Mouse (Mus musculus): ENCODE measurements at regions not wholly inside any gene's neighbourhood (a gene's known extent, or its start where the extent isn't known, plus 50 kb on each side); places are given as distances from the start of the nearest gene placed in this dataset.
"Not testable (repeated sequence)": the region's sequence is repeated elsewhere in the genome, so short reads cannot be mapped to it uniquely, and the experiment has no call there.

- H3K4me2 ChIP-seq; H3K36me3 ChIP-seq (ENCODE audit: control insufficient read depth, insufficient read depth, low read length); H3K27ac ChIP-seq (ENCODE audit: low read depth, low read length); H3K27me3 ChIP-seq (ENCODE audit: control insufficient read depth, insufficient read depth, low read length); H3K9me3 ChIP-seq (replicated peaks; ENCODE audit: control insufficient read depth, low read length); ATAC-seq (replicated peaks; ENCODE audit: insufficient number of reproducible peaks, low FRiP score, low TSS enrichment); H3K4me3 ChIP-seq (ENCODE audit: low read depth, low read length); H3K4me1 ChIP-seq (ENCODE audit: control insufficient read depth, insufficient read depth, low read length); H3K9ac ChIP-seq (ENCODE audit: low read depth, low read length): not testable (repeated sequence)
- 77% methylated on average over 11 of the region's 13 CpGs for WGBS (ENCODE audit: insufficient replicate concordance)
These were observed 187.3 kb upstream of the Arid2 start for GRCm38 (mm10) chr15:96099844-96100640.

- H3K9me3 ChIP-seq (replicated peaks; ENCODE audit: control insufficient read depth, low read length): no peaks in the 10 kb centered on the region
- H3K36me3 ChIP-seq (ENCODE audit: control insufficient read depth, insufficient read depth, low read length): no peaks in the 10 kb centered on the region
- H3K4me1 ChIP-seq (ENCODE audit: control insufficient read depth, insufficient read depth, low read length): no peaks in the 10 kb centered on the region
- WGBS (ENCODE audit: insufficient replicate concordance): 61% methylated on average over 6 of the region's 6 CpGs
- ATAC-seq (replicated peaks; ENCODE audit: insufficient number of reproducible peaks, low FRiP score, low TSS enrichment): no peak
- H3K4me3 ChIP-seq (ENCODE audit: low read depth, low read length): no peak overlapping the region
- no peak overlapping the region for H3K27ac ChIP-seq (ENCODE audit: low read depth, low read length)
- H3K4me2 ChIP-seq: no peak overlapping the region
- no peak overlapping the region for H3K9ac ChIP-seq (ENCODE audit: low read depth, low read length)
- H3K27me3 ChIP-seq (ENCODE audit: control insufficient read depth, insufficient read depth, low read length): no peaks in the 10 kb centered on the region
These were observed 183.6 kb upstream of the Arid2 start for GRCm38 (mm10) chr15:96103737-96104136.

DNA sequence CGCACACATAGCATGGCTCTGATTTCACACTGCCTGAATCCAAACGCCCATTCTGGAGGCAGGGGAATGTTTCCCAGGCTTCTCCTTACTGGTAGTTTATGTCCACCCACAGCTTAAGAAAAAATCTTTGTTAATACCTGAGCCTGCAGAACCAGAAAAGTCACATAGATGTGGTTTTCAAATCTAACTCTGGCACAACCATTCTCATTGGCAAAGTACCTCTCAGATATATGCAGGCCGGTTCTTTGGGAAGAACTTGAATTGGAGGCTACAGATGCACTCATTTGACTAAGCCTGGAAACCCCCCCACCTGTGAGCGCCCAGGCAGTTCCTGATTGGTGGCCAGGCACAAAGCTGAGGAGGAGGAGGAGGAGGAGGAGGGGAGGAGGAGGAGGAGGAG lies 179.8 kb upstream of the Arid2 start:
- Histone ChIP-seq H3K4me1 (ENCODE audit: control insufficient read depth, insufficient read depth, low read length) (no peaks in the 10 kb centered on the region), H3K27me3 (ENCODE audit: control insufficient read depth, insufficient read depth, low read length) (no peaks in the 10 kb centered on the region), H3K36me3 (ENCODE audit: control insufficient read depth, insufficient read depth, low read length) (no peaks in the 10 kb centered on the region), H3K9ac (ENCODE audit: low read depth, low read length) (no peak overlapping the region), H3K4me2 (no peak overlapping the region), H3K27ac (ENCODE audit: low read depth, low read length) (no peak overlapping the region), H3K9me3 (replicated peaks; ENCODE audit: control insufficient read depth, low read length) (no peaks in the 10 kb centered on the region), H3K4me3 (ENCODE audit: low read depth, low read length) (no peak overlapping the region)
- 63% methylated on average over 4 of the region's 4 CpGs for WGBS (ENCODE audit: insufficient replicate concordance)
- no peak for ATAC-seq (replicated peaks; ENCODE audit: insufficient number of reproducible peaks, low FRiP score, low TSS enrichment)

GRCm38 (mm10) chr15:96113091-96113490 lies 174.2 kb upstream of the Arid2 start:
- ATAC-seq (replicated peaks; ENCODE audit: insufficient number of reproducible peaks, low FRiP score, low TSS enrichment): no peak
- H3K27ac ChIP-seq (ENCODE audit: low read depth, low read length): no peak overlapping the region
- no peaks in the 10 kb centered on the region for H3K27me3 ChIP-seq (ENCODE audit: control insufficient read depth, insufficient read depth, low read length)
- no peak overlapping the region for H3K4me2 ChIP-seq
- H3K9ac ChIP-seq (ENCODE audit: low read depth, low read length): no peak overlapping the region
- H3K4me1 ChIP-seq (ENCODE audit: control insufficient read depth, insufficient read depth, low read length): peaks cover 6% of the 10 kb centered on the region; the same call in 1 of the 2 replicates
- 84% methylated on average over 13 of the region's 13 CpGs for WGBS (ENCODE audit: insufficient replicate concordance)
- no peaks in the 10 kb centered on the region for H3K36me3 ChIP-seq (ENCODE audit: control insufficient read depth, insufficient read depth, low read length)
- no peaks in the 10 kb centered on the region for H3K9me3 ChIP-seq (replicated peaks; ENCODE audit: control insufficient read depth, low read length)
- H3K4me3 ChIP-seq (ENCODE audit: low read depth, low read length): no peak overlapping the region

DNA sequence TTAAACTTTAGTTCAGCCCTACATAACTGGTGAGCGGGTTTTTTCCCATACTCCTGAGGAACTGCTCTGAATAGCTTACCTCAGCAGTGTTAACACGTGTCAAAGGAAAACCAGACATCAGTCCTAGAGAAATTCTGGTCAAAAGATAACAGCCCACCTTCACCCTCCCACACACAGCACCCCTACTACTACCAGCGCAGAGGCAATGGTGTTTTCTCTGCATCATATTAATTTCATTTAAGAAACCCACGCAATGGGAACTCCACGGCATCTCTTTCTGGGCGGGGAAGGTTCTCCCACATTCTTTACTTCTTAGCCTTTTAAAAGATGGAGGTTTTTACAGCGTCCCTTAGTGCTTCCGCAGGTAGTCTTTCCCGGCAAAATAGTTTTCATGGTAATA lies 172.7 kb upstream of the Arid2 start:
- Histone ChIP-seq H3K4me1 (ENCODE audit: control insufficient read depth, insufficient read depth, low read length) (peaks cover 6% of the 10 kb centered on the region; the same call in 1 of the 2 replicates), H3K27ac (ENCODE audit: low read depth, low read length) (no peak overlapping the region), H3K36me3 (ENCODE audit: control insufficient read depth, insufficient read depth, low read length) (no peaks in the 10 kb centered on the region), H3K27me3 (ENCODE audit: control insufficient read depth, insufficient read depth, low read length) (no peaks in the 10 kb centered on the region), H3K4me2 (peak overlapping the region; percentile 43), H3K4me3 (ENCODE audit: low read depth, low read length) (no peak overlapping the region), H3K9ac (ENCODE audit: low read depth, low read length) (peak overlapping the region; percentile 4; the same call in 1 of the 2 replicates), H3K9me3 (replicated peaks; ENCODE audit: control insufficient read depth, low read length) (no peaks in the 10 kb centered on the region)
- ATAC-seq (replicated peaks; ENCODE audit: insufficient number of reproducible peaks, low FRiP score, low TSS enrichment): no peak
- WGBS (ENCODE audit: insufficient replicate concordance): 49% methylated on average over 9 of the region's 9 CpGs

DNA sequence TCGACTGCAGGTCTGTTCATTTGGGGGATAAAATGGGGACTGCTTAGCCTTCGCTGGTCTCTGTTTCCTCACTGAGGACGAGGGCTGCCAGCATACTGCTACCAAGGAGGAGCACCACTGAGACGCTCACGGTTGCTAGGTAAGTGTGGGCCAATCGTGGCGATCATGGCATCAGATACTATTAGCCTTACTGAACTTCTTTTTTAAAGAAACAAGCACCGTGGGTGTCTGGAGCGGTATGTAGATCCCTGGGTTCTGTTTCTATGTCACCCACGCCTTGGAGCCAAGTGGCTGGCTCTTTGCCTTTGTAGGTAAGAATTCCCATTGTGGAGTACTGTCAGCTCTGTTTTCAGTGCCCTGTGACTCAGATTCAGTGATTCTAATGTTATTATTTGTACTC lies 172.1 kb upstream of the Arid2 start:
- H3K9me3 ChIP-seq (replicated peaks; ENCODE audit: control insufficient read depth, low read length): no peaks in the 10 kb centered on the region
- no peak overlapping the region for H3K27ac ChIP-seq (ENCODE audit: low read depth, low read length)
- no peak overlapping the region for H3K4me3 ChIP-seq (ENCODE audit: low read depth, low read length)
- H3K4me2 ChIP-seq: peak overlapping the region; percentile 43
- no peak for ATAC-seq (replicated peaks; ENCODE audit: insufficient number of reproducible peaks, low FRiP score, low TSS enrichment)
- H3K27me3 ChIP-seq (ENCODE audit: control insufficient read depth, insufficient read depth, low read length): no peaks in the 10 kb centered on the region
- 30% methylated on average over 10 of the region's 10 CpGs for WGBS (ENCODE audit: insufficient replicate concordance)
- peaks cover 6% of the 10 kb centered on the region; the same call in 1 of the 2 replicates for H3K4me1 ChIP-seq (ENCODE audit: control insufficient read depth, insufficient read depth, low read length)
- no peak overlapping the region for H3K9ac ChIP-seq (ENCODE audit: low read depth, low read length)
- no peaks in the 10 kb centered on the region for H3K36me3 ChIP-seq (ENCODE audit: control insufficient read depth, insufficient read depth, low read length)

GRCm38 (mm10) chr15:96119240-96119639 lies 168.1 kb upstream of the Arid2 start:
- WGBS (ENCODE audit: insufficient replicate concordance): 81% methylated on average over 7 of the region's 7 CpGs
- H3K4me1 ChIP-seq (ENCODE audit: control insufficient read depth, insufficient read depth, low read length): peaks cover 5% of the 10 kb centered on the region; the same call in 1 of the 2 replicates
- no peak overlapping the region for H3K4me3 ChIP-seq (ENCODE audit: low read depth, low read length)
- H3K27me3 ChIP-seq (ENCODE audit: control insufficient read depth, insufficient read depth, low read length): no peaks in the 10 kb centered on the region
- H3K27ac ChIP-seq (ENCODE audit: low read depth, low read length): no peak overlapping the region
- H3K9ac ChIP-seq (ENCODE audit: low read depth, low read length): no peak overlapping the region
- no peaks in the 10 kb centered on the region; the same call in 1 of the 2 replicates for H3K9me3 ChIP-seq (replicated peaks; ENCODE audit: control insufficient read depth, low read length)
- no peak overlapping the region for H3K4me2 ChIP-seq
- H3K36me3 ChIP-seq (ENCODE audit: control insufficient read depth, insufficient read depth, low read length): no peaks in the 10 kb centered on the region
- no peak for ATAC-seq (replicated peaks; ENCODE audit: insufficient number of reproducible peaks, low FRiP score, low TSS enrichment)

DNA sequence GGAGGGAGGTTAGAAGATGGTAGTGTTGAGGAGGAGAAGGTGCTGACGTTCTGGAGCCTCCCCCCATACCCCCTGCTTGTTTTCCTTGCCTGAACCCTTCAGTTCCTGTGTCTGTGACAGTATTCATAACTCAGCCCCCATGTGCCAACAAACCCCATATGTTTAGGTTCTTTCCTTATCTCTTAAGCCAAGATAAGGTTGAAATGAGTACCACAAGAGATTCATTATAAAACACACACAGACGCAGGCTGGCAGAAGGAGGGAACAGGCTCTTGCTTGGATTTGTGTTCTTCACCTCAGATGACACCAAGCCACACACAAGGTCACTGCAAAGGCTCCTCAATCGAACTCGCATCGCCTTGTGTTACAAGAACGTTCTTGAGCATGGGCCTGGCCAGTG lies 162.9 kb upstream of the Arid2 start:
- Histone ChIP-seq H3K9me3 (replicated peaks; ENCODE audit: control insufficient read depth, low read length) (no peaks in the 10 kb centered on the region; the same call in 1 of the 2 replicates), H3K27ac (ENCODE audit: low read depth, low read length) (no peak overlapping the region), H3K4me2 (no peak overlapping the region), H3K4me3 (ENCODE audit: low read depth, low read length) (no peak overlapping the region), H3K4me1 (ENCODE audit: control insufficient read depth, insufficient read depth, low read length) (no peaks in the 10 kb centered on the region), H3K9ac (ENCODE audit: low read depth, low read length) (no peak overlapping the region), H3K27me3 (ENCODE audit: control insufficient read depth, insufficient read depth, low read length) (no peaks in the 10 kb centered on the region), H3K36me3 (ENCODE audit: control insufficient read depth, insufficient read depth, low read length) (no peaks in the 10 kb centered on the region)
- 58% methylated on average over 6 of the region's 6 CpGs for WGBS (ENCODE audit: insufficient replicate concordance)
- no peak for ATAC-seq (replicated peaks; ENCODE audit: insufficient number of reproducible peaks, low FRiP score, low TSS enrichment)

DNA sequence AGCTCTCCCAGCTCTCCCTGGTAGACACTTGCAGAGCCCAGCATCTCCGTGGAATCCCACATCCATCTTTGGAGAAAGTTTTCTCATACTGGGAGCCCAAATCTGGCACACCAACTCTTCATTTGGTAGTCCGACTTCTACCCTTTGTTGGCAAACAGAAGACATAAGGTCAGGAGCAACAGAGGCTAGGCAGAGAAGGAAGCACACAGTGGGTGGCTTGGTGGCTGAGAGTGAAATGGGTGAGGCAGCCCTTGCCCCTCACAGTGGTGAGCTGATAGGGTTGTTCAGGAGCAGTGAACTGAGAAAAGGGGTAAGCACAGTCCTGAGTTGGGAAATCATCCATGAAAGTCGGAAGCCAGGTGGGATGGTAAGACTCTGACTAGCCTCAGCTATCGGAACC lies 157.6 kb upstream of the Arid2 start:
- Histone ChIP-seq H3K4me3 (ENCODE audit: low read depth, low read length) (no peak overlapping the region), H3K9ac (ENCODE audit: low read depth, low read length) (no peak overlapping the region), H3K27ac (ENCODE audit: low read depth, low read length) (no peak overlapping the region), H3K4me1 (ENCODE audit: control insufficient read depth, insufficient read depth, low read length) (0 out of 2 replicates have a peak, but pooled peaks cover 2% of the 10 kb centered on the region), H3K4me2 (no peak overlapping the region), H3K36me3 (ENCODE audit: control insufficient read depth, insufficient read depth, low read length) (no peaks in the 10 kb centered on the region), H3K9me3 (replicated peaks; ENCODE audit: control insufficient read depth, low read length) (no peaks in the 10 kb centered on the region), H3K27me3 (ENCODE audit: control insufficient read depth, insufficient read depth, low read length) (no peaks in the 10 kb centered on the region)
- 80% methylated on average over 4 of the region's 4 CpGs for WGBS (ENCODE audit: insufficient replicate concordance)
- no peak for ATAC-seq (replicated peaks; ENCODE audit: insufficient number of reproducible peaks, low FRiP score, low TSS enrichment)

All from heart, embryonic 11.5 days (tissue).